Mouse (Mus musculus): Measurements from ENCODE around the gene Pi4k2a. TPM values are rescaled to one million over a fixed set of nuclear protein-coding genes. Genes with fewer than 3 reads are reported as not detected.
A peak's percentile ranks its signal among the peaks of the same experiment; 100 is the strongest.

Gene Pi4k2a
- polyA plus RNA-seq, 1 experiment from 2014 or later: 37.8 TPM

- 0 out of 2 replicates have a peak overlapping the region, but pooled peaks have one; percentile 7 for H3K9ac ChIP-seq (ENCODE audit: low read depth, low read length)
- no peaks in the 10 kb centered on the region for H3K27me3 ChIP-seq (ENCODE audit: control insufficient read depth, insufficient read depth, low read length)
- H3K9me3 ChIP-seq (ENCODE audit: control insufficient read depth, low read length): no peaks in the 10 kb centered on the region
- H3K36me3 ChIP-seq (ENCODE audit: control insufficient read depth, insufficient read depth, low read length): no peaks in the 10 kb centered on the region
- 0 out of 2 replicates have a peak overlapping the region, but pooled peaks have one; percentile 15 for H3K4me2 ChIP-seq (replicated peaks; ENCODE audit: low read depth, low read length)
- ATAC-seq (ENCODE audit: low FRiP score, low TSS enrichment): 0 out of 2 replicates have a peak, but pooled peaks have one; percentile 32
- 33% methylated on average over 13 of the region's 13 CpGs for WGBS
- no peak overlapping the region for H3K4me3 ChIP-seq (ENCODE audit: low read length)
- H3K4me1 ChIP-seq (ENCODE audit: control insufficient read depth, insufficient read depth, low read length): 0 out of 2 replicates have a peak, but pooled peaks cover 4% of the 10 kb centered on the region
- H3K27ac ChIP-seq (ENCODE audit: low read depth, low read length): no peak overlapping the region
Observed at GRCm38 (mm10) chr19:42158246-42159017, 68.2 kb downstream of the Pi4k2a start.

GRCm38 (mm10) chr19:42163764-42164163, 73.5 kb downstream of the Pi4k2a start, which contains the start of gene Zfyve27:
Zfyve27 (plus strand) TSS chr19:42163951.
- no peak for ATAC-seq (ENCODE audit: low FRiP score, low TSS enrichment)
- no peak within 1 kb of the TSS for H3K27ac ChIP-seq (ENCODE audit: low read depth, low read length)
- H3K27me3 ChIP-seq (ENCODE audit: control insufficient read depth, insufficient read depth, low read length): peaks cover 2% of the 10 kb centered on the region; the same call in 1 of the 2 replicates
- no peak within 1 kb of the TSS for H3K4me2 ChIP-seq (replicated peaks; ENCODE audit: low read depth, low read length)
- 23% methylated on average over 5 of the region's 5 CpGs for WGBS
- no peaks in the 10 kb centered on the region for H3K9me3 ChIP-seq (ENCODE audit: control insufficient read depth, low read length)
- no peaks in the 10 kb centered on the region for H3K36me3 ChIP-seq (ENCODE audit: control insufficient read depth, insufficient read depth, low read length)
- no peak within 1 kb of the TSS for H3K9ac ChIP-seq (ENCODE audit: low read depth, low read length)
- H3K4me1 ChIP-seq (ENCODE audit: control insufficient read depth, insufficient read depth, low read length): peaks cover 3% of the 10 kb centered on the region; the same call in 1 of the 2 replicates
- H3K4me3 ChIP-seq (ENCODE audit: low read length): no peak within 1 kb of the TSS

GRCm38 (mm10) chr19:42164188-42164587, 73.9 kb downstream of the Pi4k2a start:
- no peak overlapping the region for H3K4me2 ChIP-seq (replicated peaks; ENCODE audit: low read depth, low read length)
- H3K9ac ChIP-seq (ENCODE audit: low read depth, low read length): no peak overlapping the region
- peaks cover 3% of the 10 kb centered on the region; the same call in 1 of the 2 replicates for H3K4me1 ChIP-seq (ENCODE audit: control insufficient read depth, insufficient read depth, low read length)
- H3K4me3 ChIP-seq (ENCODE audit: low read length): no peak overlapping the region
- no peaks in the 10 kb centered on the region for H3K36me3 ChIP-seq (ENCODE audit: control insufficient read depth, insufficient read depth, low read length)
- no peak overlapping the region for H3K27ac ChIP-seq (ENCODE audit: low read depth, low read length)
- ATAC-seq (ENCODE audit: low FRiP score, low TSS enrichment): no peak
- no peaks in the 10 kb centered on the region for H3K9me3 ChIP-seq (ENCODE audit: control insufficient read depth, low read length)
- H3K27me3 ChIP-seq (ENCODE audit: control insufficient read depth, insufficient read depth, low read length): peaks cover 6% of the 10 kb centered on the region; the same call in 1 of the 2 replicates
- WGBS: 13% methylated on average over 7 of the region's 7 CpGs

- Histone ChIP-seq H3K9me3 (ENCODE audit: control insufficient read depth, low read length) (no peaks in the 10 kb centered on the region), H3K27me3 (ENCODE audit: control insufficient read depth, insufficient read depth, low read length) (peaks cover 6% of the 10 kb centered on the region; the same call in 1 of the 2 replicates), H3K4me1 (ENCODE audit: control insufficient read depth, insufficient read depth, low read length) (peaks cover 5% of the 10 kb centered on the region), H3K4me3 (ENCODE audit: low read length) (no peak overlapping the region), H3K4me2 (replicated peaks; ENCODE audit: low read depth, low read length) (0 out of 2 replicates have a peak overlapping the region, but pooled peaks have one; percentile 11), H3K9ac (ENCODE audit: low read depth, low read length) (no peak overlapping the region), H3K36me3 (ENCODE audit: control insufficient read depth, insufficient read depth, low read length) (no peaks in the 10 kb centered on the region), H3K27ac (ENCODE audit: low read depth, low read length) (no peak overlapping the region)
- WGBS: 4% methylated on average over 12 of the region's 12 CpGs
- no peak for ATAC-seq (ENCODE audit: low FRiP score, low TSS enrichment)
Observed at GRCm38 (mm10) chr19:42166130-42166529, 75.9 kb downstream of the Pi4k2a start.

GRCm38 (mm10) chr19:42166766-42167165, 76.5 kb downstream of the Pi4k2a start:
- H3K4me1 ChIP-seq (ENCODE audit: control insufficient read depth, insufficient read depth, low read length): peaks cover 11% of the 10 kb centered on the region
- H3K9ac ChIP-seq (ENCODE audit: low read depth, low read length): no peak overlapping the region
- 51% methylated on average over 3 of the region's 3 CpGs for WGBS
- H3K27me3 ChIP-seq (ENCODE audit: control insufficient read depth, insufficient read depth, low read length): peaks cover 6% of the 10 kb centered on the region; the same call in 1 of the 2 replicates
- H3K9me3 ChIP-seq (ENCODE audit: control insufficient read depth, low read length): no peaks in the 10 kb centered on the region
- no peak for ATAC-seq (ENCODE audit: low FRiP score, low TSS enrichment)
- no peak overlapping the region for H3K4me3 ChIP-seq (ENCODE audit: low read length)
- no peak overlapping the region for H3K27ac ChIP-seq (ENCODE audit: low read depth, low read length)
- H3K4me2 ChIP-seq (replicated peaks; ENCODE audit: low read depth, low read length): no peak overlapping the region
- no peaks in the 10 kb centered on the region for H3K36me3 ChIP-seq (ENCODE audit: control insufficient read depth, insufficient read depth, low read length)

- H3K27me3 ChIP-seq (ENCODE audit: control insufficient read depth, insufficient read depth, low read length): peaks cover 6% of the 10 kb centered on the region; the same call in 1 of the 2 replicates
- ATAC-seq (ENCODE audit: low FRiP score, low TSS enrichment): no peak
- no peak overlapping the region for H3K27ac ChIP-seq (ENCODE audit: low read depth, low read length)
- H3K9ac ChIP-seq (ENCODE audit: low read depth, low read length): no peak overlapping the region
- H3K4me1 ChIP-seq (ENCODE audit: control insufficient read depth, insufficient read depth, low read length): peaks cover 12% of the 10 kb centered on the region
- no peaks in the 10 kb centered on the region for H3K9me3 ChIP-seq (ENCODE audit: control insufficient read depth, low read length)
- H3K36me3 ChIP-seq (ENCODE audit: control insufficient read depth, insufficient read depth, low read length): no peaks in the 10 kb centered on the region
- no peak overlapping the region for H3K4me2 ChIP-seq (replicated peaks; ENCODE audit: low read depth, low read length)
- 61% methylated on average over 9 of the region's 9 CpGs for WGBS
- no peak overlapping the region for H3K4me3 ChIP-seq (ENCODE audit: low read length)
Observed at GRCm38 (mm10) chr19:42167489-42167888, 77.2 kb downstream of the Pi4k2a start.

- H3K9me3 ChIP-seq (ENCODE audit: control insufficient read depth, low read length): no peaks in the 10 kb centered on the region
- 0 out of 2 replicates have a peak overlapping the region, but pooled peaks have one; percentile 19 for H3K27ac ChIP-seq (ENCODE audit: low read depth, low read length)
- no peak overlapping the region for H3K4me3 ChIP-seq (ENCODE audit: low read length)
- H3K9ac ChIP-seq (ENCODE audit: low read depth, low read length): no peak overlapping the region
- H3K4me2 ChIP-seq (replicated peaks; ENCODE audit: low read depth, low read length): peak overlapping the region; percentile 73; the same call in 1 of the 2 replicates
- no peak for ATAC-seq (ENCODE audit: low FRiP score, low TSS enrichment)
- H3K4me1 ChIP-seq (ENCODE audit: control insufficient read depth, insufficient read depth, low read length): peaks cover 12% of the 10 kb centered on the region
- no peaks in the 10 kb centered on the region for H3K36me3 ChIP-seq (ENCODE audit: control insufficient read depth, insufficient read depth, low read length)
- H3K27me3 ChIP-seq (ENCODE audit: control insufficient read depth, insufficient read depth, low read length): peaks cover 6% of the 10 kb centered on the region; the same call in 1 of the 2 replicates
- 61% methylated on average over 10 of the region's 10 CpGs for WGBS
Observed at GRCm38 (mm10) chr19:42169322-42169975, 79.2 kb downstream of the Pi4k2a start.

- peak; percentile 92 for ATAC-seq (ENCODE audit: low FRiP score, low TSS enrichment)
- H3K27ac ChIP-seq (ENCODE audit: low read depth, low read length): peak overlapping the region; percentile 57; the same call in 1 of the 2 replicates
- 2% methylated on average over 46 of the region's 56 CpGs for WGBS
Observed at GRCm38 (mm10) chr19:42170025-42170969, 80.0 kb downstream of the Pi4k2a start.

More at GRCm38 (mm10) chr19:42170025-42170969, 80.0 kb downstream of the Pi4k2a start:
- Histone ChIP-seq H3K4me2 (replicated peaks; ENCODE audit: low read depth, low read length) (peak overlapping the region; percentile 73), H3K9ac (ENCODE audit: low read depth, low read length) (peak overlapping the region; percentile 72), H3K27me3 (ENCODE audit: control insufficient read depth, insufficient read depth, low read length) (peaks cover 6% of the 10 kb centered on the region; the same call in 1 of the 2 replicates), H3K4me1 (ENCODE audit: control insufficient read depth, insufficient read depth, low read length) (peaks cover 12% of the 10 kb centered on the region), H3K9me3 (ENCODE audit: control insufficient read depth, low read length) (no peaks in the 10 kb centered on the region), H3K36me3 (ENCODE audit: control insufficient read depth, insufficient read depth, low read length) (no peaks in the 10 kb centered on the region), H3K4me3 (ENCODE audit: low read length) (peak overlapping the region; percentile 69)
